Mouse (Mus musculus): ENCODE measurements around the gene Rprd2.
"Not testable (repeated sequence)": the region's sequence is repeated elsewhere in the genome, so short reads cannot be mapped to it uniquely, and the experiment has no call there.

Gene Rprd2

DNA sequence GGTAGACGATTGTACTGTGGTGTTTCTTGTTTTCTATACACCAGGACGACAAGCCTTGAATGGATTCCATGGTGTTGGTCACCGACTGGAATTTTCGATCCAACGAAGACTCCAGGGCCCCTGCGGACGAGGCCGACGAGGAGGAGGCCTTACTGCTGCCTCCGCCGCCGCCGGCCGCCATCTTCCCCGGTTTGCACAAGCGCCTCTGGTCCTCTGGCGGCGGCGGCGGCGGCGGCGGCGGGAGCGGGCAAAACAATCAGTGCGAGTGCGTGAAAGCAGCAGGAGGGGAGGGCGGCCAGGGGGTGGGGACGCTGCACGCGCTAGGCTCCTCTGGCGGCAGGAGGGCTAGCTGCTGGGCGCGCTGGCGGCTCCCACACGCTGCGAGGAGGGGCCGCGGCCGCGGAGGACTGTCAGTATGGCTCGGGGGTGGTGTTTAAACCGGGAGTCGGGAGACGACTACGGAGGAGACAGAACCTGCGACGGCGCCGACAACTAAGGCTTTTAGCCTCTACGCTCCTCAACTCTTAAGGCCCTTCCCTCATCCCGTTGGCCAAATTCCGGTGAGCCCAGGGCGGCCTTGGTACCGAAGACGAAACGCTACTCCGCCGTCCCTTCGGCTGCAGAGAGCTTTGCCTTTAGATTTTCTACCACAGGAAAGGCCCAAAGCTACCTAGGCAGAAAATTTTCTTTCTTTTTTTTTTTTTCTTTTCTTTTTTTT lies at the start of gene Rprd2:
TSS of gene Rprd2 (minus strand) at position 293 of the 718 bp plus-strand sequence.
- peak; percentile 66 to 67 for DNase-seq (ENCODE audit: low read depth in 2 of 2, low spot score in 2 of 2)

GRCm38 (mm10) chr3:95867408-95867807 lies 48.7 kb upstream of the Rprd2 start:
- DNase-seq (ENCODE audit: low read depth in 2 of 2, low spot score in 2 of 2) = no peak

GRCm38 (mm10) chr3:95866071-95866470 lies 47.4 kb upstream of the Rprd2 start:
- no peak for DNase-seq (ENCODE audit: low read depth in 2 of 2, low spot score in 2 of 2)

- DNase-seq (ENCODE audit: low read depth in 2 of 2, low spot score in 2 of 2) = no peak
Observed at GRCm38 (mm10) chr3:95865571-95865970, 46.9 kb upstream of the Rprd2 start.

GRCm38 (mm10) chr3:95865050-95865449 lies 46.4 kb upstream of the Rprd2 start:
- no peak for DNase-seq (ENCODE audit: low read depth in 2 of 2, low spot score in 2 of 2)

GRCm38 (mm10) chr3:95863578-95863977 lies 44.9 kb upstream of the Rprd2 start:
- DNase-seq (ENCODE audit: low read depth in 2 of 2, low spot score in 2 of 2) = no peak

DNA sequence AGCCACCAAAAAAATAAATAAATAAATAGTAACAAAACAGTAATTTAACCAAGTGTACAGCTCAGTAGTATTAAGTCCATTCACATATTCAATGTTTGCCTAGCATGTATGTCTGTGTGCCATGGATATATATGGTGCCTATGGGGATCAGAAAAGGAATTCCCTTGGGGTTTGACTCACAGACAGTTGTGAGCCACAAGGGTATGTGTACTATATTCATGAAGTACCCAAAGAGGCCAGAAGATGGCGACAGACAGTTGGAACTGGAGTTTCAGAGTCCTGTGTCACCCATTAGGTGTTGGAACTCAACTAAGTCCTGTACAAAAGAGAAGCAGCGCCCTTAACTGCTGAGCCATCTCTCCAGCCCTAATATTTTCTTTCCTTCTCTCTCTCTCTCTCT lies 43.1 kb upstream of the Rprd2 start:
- DNase-seq (ENCODE audit: low read depth in 2 of 2, low spot score in 2 of 2) = peak; percentile 78 to 85

GRCm38 (mm10) chr3:95861216-95861615 lies 42.6 kb upstream of the Rprd2 start:
- peak in 1 of 2 experiments; percentile 26 for DNase-seq (ENCODE audit: low read depth in 2 of 2, low spot score in 2 of 2)

DNA sequence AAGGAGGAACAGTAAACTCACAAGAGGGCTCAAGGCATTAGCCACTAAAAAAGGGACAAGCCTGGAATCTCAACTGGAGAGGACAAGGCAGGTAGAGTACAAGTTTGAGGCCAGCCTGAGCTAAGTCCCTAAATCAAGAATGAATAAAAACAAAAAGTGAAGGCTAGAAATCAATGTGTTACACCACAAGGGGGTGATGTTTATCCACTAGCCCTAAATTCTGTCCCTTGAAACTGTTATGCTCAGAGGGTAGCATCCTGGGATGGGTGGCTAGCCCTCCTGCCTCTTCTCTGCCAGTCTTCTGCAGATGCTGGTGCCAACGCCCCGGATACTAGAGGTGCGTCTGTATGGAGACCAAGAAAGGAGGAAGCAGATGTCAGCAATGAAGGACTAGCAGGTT lies 41.7 kb upstream of the Rprd2 start:
- no peak for DNase-seq (ENCODE audit: low read depth in 2 of 2, low spot score in 2 of 2)

DNA sequence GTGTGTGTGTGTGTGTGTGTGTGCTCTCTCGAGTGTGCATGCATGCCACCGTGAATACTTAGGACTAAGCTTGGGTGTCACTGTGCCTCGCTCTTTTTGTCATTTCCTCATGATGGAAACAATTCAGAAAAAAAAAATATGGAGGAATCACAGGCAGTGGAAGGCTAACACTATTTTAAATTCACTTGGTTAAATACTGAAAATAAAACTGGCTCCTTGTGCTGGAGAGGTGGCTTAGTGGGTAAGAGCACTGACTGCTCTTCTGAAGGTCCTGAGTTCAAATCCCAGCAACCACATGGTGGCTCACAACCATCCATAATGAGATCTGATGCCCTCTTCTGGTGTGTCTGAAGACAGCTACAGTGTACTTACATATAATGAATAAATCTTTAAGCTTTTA lies 39.6 kb upstream of the Rprd2 start:
- DNase-seq (ENCODE audit: low read depth in 2 of 2, low spot score in 2 of 2) = not testable (repeated sequence)

GRCm38 (mm10) chr3:95857050-95857449 lies 38.4 kb upstream of the Rprd2 start:
- DNase-seq (ENCODE audit: low read depth in 2 of 2, low spot score in 2 of 2) = not testable (repeated sequence)

- peak in 1 of 2 experiments; percentile 2 for DNase-seq (ENCODE audit: low read depth in 2 of 2, low spot score in 2 of 2)
Observed at GRCm38 (mm10) chr3:95856115-95856514, 37.5 kb upstream of the Rprd2 start.

DNA sequence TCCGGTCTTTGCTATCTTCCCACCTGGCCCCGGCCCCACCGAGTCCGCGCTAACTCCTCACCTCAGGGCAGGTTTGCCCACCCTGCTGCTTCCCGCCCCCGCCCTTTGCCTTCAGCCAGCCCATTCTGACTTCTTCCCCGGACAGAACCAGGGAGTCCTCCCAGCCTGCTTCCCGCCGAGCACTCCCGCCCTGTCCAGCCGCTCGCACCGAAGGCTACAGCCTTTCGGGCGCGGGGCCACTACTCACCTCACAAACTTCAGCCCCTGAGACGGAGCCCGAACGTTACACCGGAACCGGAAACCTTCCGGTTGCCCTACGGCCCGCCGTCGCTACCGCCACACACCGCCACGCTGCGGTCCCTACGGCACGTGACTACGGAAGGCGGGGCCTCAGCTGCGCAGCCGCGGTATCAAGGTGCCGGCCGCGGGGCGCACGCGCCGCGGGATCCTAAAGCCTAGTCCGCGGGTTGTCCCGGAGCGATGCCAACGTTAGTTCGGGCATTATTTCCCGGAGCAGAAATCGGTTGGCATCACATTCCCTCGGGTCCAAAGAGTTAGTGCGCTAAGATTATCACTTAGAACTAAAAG lies 36.9 kb upstream of the Rprd2 start, which contains the start of gene Prpf3:
TSS of gene Prpf3 (minus strand) at position 384 of the 588 bp plus-strand sequence.
- peak; percentile 89 to 92 for DNase-seq (ENCODE audit: low read depth in 2 of 2, low spot score in 2 of 2)

DNA sequence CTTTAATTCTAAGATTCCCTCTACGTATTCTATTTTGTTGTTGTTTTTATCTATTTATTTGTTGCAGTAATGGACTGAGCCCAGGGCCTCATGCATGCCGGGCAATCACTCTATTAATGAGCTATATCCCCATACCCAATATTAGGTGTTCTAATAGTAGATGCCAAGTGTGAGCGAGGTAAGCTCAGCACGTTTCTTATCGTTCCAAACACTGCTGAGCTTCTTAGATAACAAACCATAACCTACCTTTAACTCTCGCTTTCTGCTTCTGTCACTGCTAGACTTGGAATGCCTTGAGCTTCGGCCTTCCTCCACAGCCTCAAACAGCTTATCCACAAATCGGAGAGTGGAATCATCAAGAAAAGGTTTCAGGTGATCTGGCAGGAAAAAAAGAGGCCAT lies 32.7 kb upstream of the Rprd2 start:
- DNase-seq (ENCODE audit: low read depth in 2 of 2, low spot score in 2 of 2) = no peak

- DNase-seq (ENCODE audit: low read depth in 2 of 2, low spot score in 2 of 2) = no peak
Observed at GRCm38 (mm10) chr3:95850611-95851010, 31.9 kb upstream of the Rprd2 start.

GRCm38 (mm10) chr3:95842503-95843214 lies 24.0 kb upstream of the Rprd2 start:
- DNase-seq (ENCODE audit: low read depth in 2 of 2, low spot score in 2 of 2) = no peak

GRCm38 (mm10) chr3:95839250-95839649 lies 20.6 kb upstream of the Rprd2 start:
- DNase-seq (ENCODE audit: low read depth in 2 of 2, low spot score in 2 of 2) = no peak

GRCm38 (mm10) chr3:95829053-95829452 lies 10.4 kb upstream of the Rprd2 start:
- no peak for DNase-seq (ENCODE audit: low read depth in 2 of 2, low spot score in 2 of 2)

DNA sequence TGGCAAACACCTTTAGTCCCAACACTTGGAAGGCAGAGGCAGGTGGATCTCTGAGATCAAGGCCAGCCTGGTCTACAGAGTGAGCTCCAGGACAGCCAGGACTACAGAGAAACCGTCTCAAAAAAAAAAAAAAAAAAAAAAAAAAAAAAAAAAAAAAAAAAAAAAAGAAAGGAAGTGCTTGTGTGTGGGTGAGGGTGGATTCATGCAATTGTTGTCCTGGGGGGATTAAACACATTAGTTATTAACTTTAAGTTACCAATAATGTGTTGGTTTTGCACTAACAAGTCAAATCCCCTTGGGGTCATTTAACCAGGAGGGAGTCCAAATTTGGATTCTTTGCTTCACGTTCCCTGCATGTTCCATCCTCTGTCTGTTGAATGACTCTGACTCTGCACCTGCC lies 7.6 kb upstream of the Rprd2 start:
- DNase-seq (ENCODE audit: low read depth in 2 of 2, low spot score in 2 of 2) = no peak

GRCm38 (mm10) chr3:95820046-95821010 lies 1.7 kb upstream of the Rprd2 start:
- DNase-seq (ENCODE audit: low read depth in 2 of 2, low spot score in 2 of 2) = no peak
